Mouse (Mus musculus) WW6 (cell line): ENCODE measurements around the gene Olfr56.
"Not testable (repeated sequence)": the region's sequence is repeated elsewhere in the genome, so short reads cannot be mapped to it uniquely, and the experiment has no call there.

Experiments
- DNase-seq: peaks from one replicate; pipeline ENCODE4 v3.0.0-alpha.2; 2013; ENCODE audit warnings: low read depth, low spot score

The Olfr56 gene

GRCm38 (mm10) chr11:49168839-49169611 is 190.3 kb downstream of the Olfr56 start:
- peak; percentile 33 for DNase-seq

GRCm38 (mm10) chr11:49170576-49170975 is 191.9 kb downstream of the Olfr56 start:
- no peak for DNase-seq

GRCm38 (mm10) chr11:49175345-49175744 is 196.7 kb downstream of the Olfr56 start:
- DNase-seq = no peak

- not testable (repeated sequence) for DNase-seq
Observed at GRCm38 (mm10) chr11:49176047-49176779, 197.5 kb downstream of the Olfr56 start.

- DNase-seq = no peak
Observed at GRCm38 (mm10) chr11:49183172-49183571, 204.5 kb downstream of the Olfr56 start.
